Mouse (Mus musculus) brain, embryonic 14.5 days (tissue): Measurements from ENCODE around the gene Furin.

ENCODE experiments used
- CTCF ChIP-seq: fragments of 200-500 bp; IDR thresholded peaks from 2 replicates; pipeline ENCODE4 v1.5.1; 2012; ENCODE audit warnings: inconsistent platforms, mild to moderate bottlenecking, moderate library complexity, borderline replicate concordance; ENCODE audit not compliant: insufficient read depth, insufficient read length; ENCODE audit errors: extremely low read depth
- POLR2A ChIP-seq: fragments of 200-500 bp; IDR thresholded peaks from 2 replicates; pipeline ENCODE4 v1.6.1; 2012; ENCODE audit warnings: mild to moderate bottlenecking, inconsistent platforms, borderline replicate concordance; ENCODE audit not compliant: poor library complexity, insufficient read depth, insufficient read length, severe bottlenecking; ENCODE audit errors: extremely low read depth

DNA sequence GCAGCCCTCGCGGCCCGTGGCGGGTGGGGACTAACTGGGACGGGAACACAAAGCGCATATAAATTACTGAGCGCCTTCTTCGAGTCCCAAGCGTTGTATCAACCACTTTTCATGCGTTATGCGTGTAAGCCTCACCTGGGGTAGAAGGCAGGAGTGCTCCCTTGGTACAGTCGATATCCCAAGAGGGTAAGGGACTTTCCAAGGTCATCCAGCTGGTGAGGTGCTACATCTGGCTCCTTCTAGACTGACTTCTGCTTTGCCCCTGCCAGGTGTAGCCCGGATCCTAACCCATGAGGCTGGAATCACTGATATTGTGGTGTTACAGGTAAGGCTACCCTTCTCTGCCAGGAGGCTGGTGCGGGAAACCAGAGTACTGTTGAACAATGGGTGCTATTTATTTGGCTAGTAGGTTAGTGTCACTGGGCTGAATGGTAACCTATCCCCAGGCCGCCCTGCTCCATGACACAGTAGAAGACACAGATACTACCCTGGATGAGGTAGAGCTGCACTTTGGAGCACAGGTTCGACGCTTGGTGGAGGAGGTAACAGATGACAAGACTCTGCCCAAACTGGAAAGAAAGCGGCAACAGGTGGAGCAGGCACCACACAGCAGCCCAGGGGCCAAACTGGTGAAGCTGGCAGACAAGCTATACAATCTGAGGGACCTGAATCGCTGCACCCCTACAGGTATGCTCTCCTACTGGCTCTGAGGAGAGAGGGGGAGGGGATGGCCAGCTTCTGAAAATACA lies 61.8 kb downstream of the Furin start:
- TF ChIP-seq CTCF (no peak), POLR2A (no peak)
